Mouse (Mus musculus) thymus, adult 2 months (tissue): ENCODE results near the gene Bcas3. TPM values are rescaled to one million over a fixed set of nuclear protein-coding genes. Genes with fewer than 3 reads are reported as not detected.

ENCODE experiments used
- DNase-seq: peaks from one replicate; pipeline ENCODE4 v3.0.0; 2021
- H3K27ac ChIP-seq: fragments of 200-500 bp; 2 replicates; pipeline ENCODE4 v1.5.1; 2012; ENCODE audit warnings: low read length, control low read depth; ENCODE audit not compliant: control insufficient read depth, insufficient read depth
- H3K27me3 ChIP-seq: fragments of 200-500 bp; 2 replicates; pipeline ENCODE4 v1.6.1; 2012; ENCODE audit warnings: mild to moderate bottlenecking, low read length, moderate library complexity, mixed read lengths; ENCODE audit not compliant: control insufficient read depth, insufficient read depth
- H3K36me3 ChIP-seq: fragments of 200-500 bp; 2 replicates; pipeline ENCODE4 v1.6.1; 2012; ENCODE audit warnings: mild to moderate bottlenecking, low read length, moderate library complexity; ENCODE audit not compliant: control insufficient read depth, insufficient read depth
- H3K4me1 ChIP-seq: fragments of 200-500 bp; replicated peaks from 2 replicates; pipeline ENCODE4 v1.6.1; 2012; ENCODE audit warnings: low read length; ENCODE audit not compliant: control insufficient read depth, insufficient read depth
- H3K4me3 ChIP-seq: fragments of 200-500 bp; 2 replicates; pipeline ENCODE4 v1.5.1; 2012; ENCODE audit warnings: mild to moderate bottlenecking, low read length, control low read depth, moderate library complexity; ENCODE audit not compliant: control insufficient read depth, insufficient read depth
- CTCF ChIP-seq: fragments of 200-500 bp; IDR thresholded peaks from 2 replicates; pipeline ENCODE4 v1.5.1; 2012; ENCODE audit warnings: mild to moderate bottlenecking, control low read depth, low read length, moderate library complexity, borderline replicate concordance; ENCODE audit not compliant: control insufficient read depth, poor library complexity, insufficient read depth; ENCODE audit errors: extremely low read depth
- POLR2A ChIP-seq: fragments of 200-500 bp; IDR thresholded peaks from 2 replicates; pipeline ENCODE4 v1.6.1; 2012; ENCODE audit warnings: mild to moderate bottlenecking, low read length, control low read depth, moderate library complexity; ENCODE audit not compliant: control insufficient read depth, poor library complexity, insufficient read depth; ENCODE audit errors: extremely low read depth
- WGBS: fragments of 180-500 bp; shearing (Covaris S2); methylation state at CpG from one replicate; pipeline ENCODE4 v1.1.7; 2018; 5-methylcytosine and 5-hydroxymethylcytosine counted together
- polyA plus RNA-seq: library from polyadenylated mRNA; depleted of rRNA; stranded (reverse); fragments of >200 nt; gene quantifications from 2 replicates; pipeline ENCODE4 v1.2.3, GENCODE M21; 2012

Bcas3 gene
- polyA plus RNA-seq, 1 experiment: 42.5 TPM

DNA sequence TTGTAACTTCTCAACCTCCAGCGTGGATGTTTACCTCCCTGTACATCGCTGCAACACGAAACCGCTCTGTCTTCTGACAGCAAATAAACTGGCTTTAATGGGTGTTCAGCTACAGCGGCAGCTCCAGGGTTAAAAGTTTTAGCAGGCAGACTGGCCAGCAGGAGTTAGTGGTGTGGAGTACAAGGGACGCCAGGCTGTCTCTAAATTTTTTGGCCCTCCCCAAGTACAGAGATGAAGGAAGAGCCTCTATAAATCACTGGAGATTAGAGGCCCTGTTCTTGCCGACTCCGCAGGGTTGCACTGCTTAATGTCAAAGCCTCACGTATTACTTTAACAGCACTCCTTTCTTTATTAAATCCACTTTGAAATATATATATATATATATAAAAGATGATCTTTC lies 384.3 kb downstream of the Bcas3 start:
- H3K36me3 ChIP-seq: no peaks in the 10 kb centered on the region
- H3K4me1 ChIP-seq: no peaks in the 10 kb centered on the region
- TF ChIP-seq CTCF (no peak), POLR2A (no peak)
- H3K4me3 ChIP-seq: no peak overlapping the region
- 90% methylated on average over 9 of the region's 9 CpGs for WGBS
- no peaks in the 10 kb centered on the region for H3K27me3 ChIP-seq
- no peak for DNase-seq
- H3K27ac ChIP-seq: no peak overlapping the region

DNA sequence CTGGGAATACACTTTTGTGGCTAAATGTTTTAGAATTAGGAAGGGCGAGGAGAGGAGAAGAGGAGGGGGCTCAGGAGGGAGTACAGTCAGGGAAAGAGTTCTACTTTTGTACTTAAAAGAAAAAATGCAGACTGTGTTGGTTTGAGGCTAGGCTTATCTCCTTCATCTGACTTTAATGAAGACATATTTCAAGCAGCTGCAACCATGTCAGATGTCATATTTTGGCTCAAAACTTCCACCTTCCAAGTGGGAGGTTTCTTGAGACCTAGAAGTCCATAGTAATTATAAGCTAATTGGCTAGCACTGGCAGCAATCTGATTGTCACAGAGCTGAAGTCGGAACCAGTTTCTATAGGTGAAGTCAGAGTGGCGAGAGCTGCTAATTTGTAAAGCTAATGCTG lies 384.9 kb downstream of the Bcas3 start:
- DNase-seq: no peak
- no peaks in the 10 kb centered on the region for H3K36me3 ChIP-seq
- 59% methylated on average over 3 of the region's 3 CpGs for WGBS

DNA sequence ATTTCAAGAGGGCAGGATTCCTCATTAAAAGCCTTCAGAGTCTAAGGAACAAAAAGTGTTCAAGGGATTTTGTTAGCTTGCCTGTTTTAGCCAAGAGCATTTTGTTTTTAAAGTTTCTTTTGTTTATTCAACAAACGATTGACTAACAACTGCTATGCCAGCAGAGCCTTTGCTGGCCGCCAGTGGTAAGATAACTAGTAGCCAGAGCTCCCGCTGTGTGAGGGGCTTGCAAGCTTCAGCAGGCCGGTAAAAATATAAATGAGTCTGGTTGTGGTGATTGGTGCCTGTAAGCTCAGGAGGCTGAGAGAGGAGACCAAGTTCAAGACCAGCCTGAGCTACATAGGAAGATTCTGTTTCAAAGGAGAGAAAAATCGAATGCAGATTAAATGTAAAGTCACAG lies 385.6 kb downstream of the Bcas3 start:
- WGBS: 93% methylated on average over 5 of the region's 5 CpGs
- no peaks in the 10 kb centered on the region for H3K27me3 ChIP-seq
- no peak for TF ChIP-seq CTCF
- TF ChIP-seq POLR2A: no peak
- H3K4me1 ChIP-seq: no peaks in the 10 kb centered on the region
- no peaks in the 10 kb centered on the region for H3K36me3 ChIP-seq
- H3K4me3 ChIP-seq: no peak overlapping the region
- no peak for DNase-seq
- H3K27ac ChIP-seq: no peak overlapping the region

More for the DNA sequence above, 384.9 kb downstream of the Bcas3 start:
- Histone ChIP-seq H3K4me3 (no peak overlapping the region), H3K4me1 (no peaks in the 10 kb centered on the region), H3K27ac (no peak overlapping the region), H3K27me3 (no peaks in the 10 kb centered on the region)
- TF ChIP-seq CTCF: no peak
- TF ChIP-seq POLR2A: no peak

DNA sequence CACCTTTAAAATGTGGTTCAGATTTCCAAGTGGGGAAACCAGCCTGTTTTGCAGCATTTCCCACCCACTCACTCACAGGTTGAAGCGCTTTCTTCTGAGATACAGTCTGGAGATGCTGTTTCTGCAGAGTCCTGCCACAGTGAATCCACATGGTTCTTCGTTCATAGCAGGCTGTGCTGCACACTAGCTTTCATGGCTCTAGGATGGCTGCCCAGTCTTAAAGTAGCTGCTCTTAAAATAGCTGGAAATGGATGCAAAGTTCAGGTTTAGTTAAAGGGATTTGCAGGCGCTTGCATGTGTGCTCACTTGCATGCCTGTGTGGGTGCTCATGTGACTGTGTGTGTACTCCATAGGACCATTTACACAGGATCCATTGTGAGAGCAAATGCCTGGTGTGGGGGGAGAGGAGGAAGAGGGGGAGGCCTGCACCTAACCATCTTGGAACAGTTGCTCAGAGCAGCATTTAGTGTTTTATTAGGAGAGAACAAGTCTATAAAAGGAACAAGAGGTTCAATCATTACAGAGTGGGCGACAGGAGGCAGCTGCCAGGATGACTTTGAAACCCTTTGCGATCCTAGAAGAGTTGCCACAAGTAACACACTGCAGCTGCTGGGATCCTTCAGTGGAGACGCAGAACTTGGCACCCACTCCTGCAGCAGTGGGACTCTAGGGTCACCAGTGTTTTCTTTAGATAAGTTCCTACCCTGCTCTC lies 386.5 kb downstream of the Bcas3 start:
- Histone ChIP-seq H3K4me1 (no peaks in the 10 kb centered on the region), H3K4me3 (no peak overlapping the region), H3K27me3 (no peaks in the 10 kb centered on the region), H3K36me3 (no peaks in the 10 kb centered on the region), H3K27ac (no peak overlapping the region)
- DNase-seq: no peak
- 89% methylated on average over 6 of the region's 6 CpGs for WGBS
- TF ChIP-seq POLR2A (no peak), CTCF (no peak)

DNA sequence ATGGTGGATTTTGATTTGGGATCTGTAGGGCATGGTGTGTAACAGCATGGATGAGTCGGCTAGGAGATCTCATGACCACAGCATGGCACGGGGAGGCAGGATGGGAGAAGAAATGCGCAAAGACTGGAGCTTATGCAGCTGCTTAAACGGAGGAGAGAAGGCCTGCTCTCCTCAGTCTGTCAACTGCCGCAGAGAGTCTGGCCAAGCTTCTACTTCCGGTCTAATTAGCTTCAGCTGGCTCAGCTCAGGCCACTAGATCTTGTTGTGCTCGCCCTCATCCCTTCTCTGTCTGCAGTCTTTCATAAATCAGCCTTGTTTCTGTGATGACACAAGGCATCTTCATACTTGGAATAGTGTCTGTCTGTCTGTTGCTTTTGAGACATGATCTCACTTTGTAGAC lies 393.4 kb downstream of the Bcas3 start:
- no peak for DNase-seq
- Histone ChIP-seq H3K4me3 (no peak overlapping the region), H3K27ac (no peak overlapping the region), H3K4me1 (no peaks in the 10 kb centered on the region), H3K36me3 (no peaks in the 10 kb centered on the region), H3K27me3 (no peaks in the 10 kb centered on the region)
- 90% methylated on average over 7 of the region's 7 CpGs for whole genome bisulfite sequencing
- TF ChIP-seq POLR2A (no peak), CTCF (no peak)

DNA sequence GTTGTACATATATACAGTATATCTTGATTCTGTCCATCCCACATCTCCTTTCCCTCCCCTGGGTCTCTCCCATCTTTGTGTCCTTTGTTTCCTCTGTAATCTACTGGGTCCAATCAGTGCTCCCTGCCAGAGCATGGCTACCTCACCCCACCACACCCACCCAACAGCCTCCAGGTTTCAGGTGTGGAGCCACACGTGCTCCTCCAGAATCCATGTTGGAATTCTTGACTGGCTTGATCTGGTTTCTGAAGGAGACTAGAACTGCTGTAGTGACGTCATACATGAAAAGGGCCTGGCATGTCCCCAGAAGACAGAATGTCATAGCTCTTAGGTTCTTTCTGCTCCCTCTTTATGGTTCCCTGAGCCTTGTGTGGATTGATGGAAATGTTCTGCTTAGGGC lies 395.9 kb downstream of the Bcas3 start:
- no peak for TF ChIP-seq CTCF
- no peak for TF ChIP-seq POLR2A
- no peak overlapping the region for H3K4me3 ChIP-seq
- no peak overlapping the region for H3K27ac ChIP-seq
- 97% methylated on average over 2 of the region's 2 CpGs for WGBS
- H3K36me3 ChIP-seq: no peaks in the 10 kb centered on the region
- DNase-seq: no peak
- no peaks in the 10 kb centered on the region for H3K27me3 ChIP-seq
- H3K4me1 ChIP-seq: no peaks in the 10 kb centered on the region

DNA sequence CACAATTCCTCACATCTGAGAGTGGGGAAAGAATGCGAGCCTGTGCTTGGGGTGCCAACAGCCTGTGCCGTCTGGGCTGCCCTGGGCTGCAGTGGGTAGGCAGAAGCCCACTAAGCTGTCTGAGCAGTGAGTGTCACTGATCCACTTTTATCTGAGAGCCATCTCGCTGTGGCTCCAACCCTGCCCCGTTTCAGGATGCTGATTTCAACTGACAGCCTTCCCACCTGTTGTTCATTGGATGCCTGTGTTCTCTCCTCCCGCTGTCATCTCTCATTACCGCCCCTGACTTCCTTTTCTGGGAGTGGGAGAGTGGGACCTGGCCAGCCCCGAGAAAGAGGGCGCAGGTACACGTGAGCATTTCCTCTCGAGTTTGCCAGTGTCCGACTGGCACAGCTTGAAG lies 398.2 kb downstream of the Bcas3 start:
- 69% methylated on average over 11 of the region's 11 CpGs for WGBS
- no peaks in the 10 kb centered on the region for H3K36me3 ChIP-seq
- TF ChIP-seq CTCF: no peak
- TF ChIP-seq POLR2A: no peak
- H3K27me3 ChIP-seq: no peaks in the 10 kb centered on the region
- H3K27ac ChIP-seq: no peak overlapping the region
- H3K4me3 ChIP-seq: no peak overlapping the region
- no peaks in the 10 kb centered on the region for H3K4me1 ChIP-seq
- no peak for DNase-seq
